Mouse (Mus musculus) bone marrow, adult 2 months (tissue): ENCODE measurements around the gene Gucy2g.

Experiments
- CTCF ChIP-seq: fragments of 200-500 bp; IDR thresholded peaks from 2 replicates; pipeline ENCODE4 v1.5.1; 2011; ENCODE audit warnings: low read length, control low read depth; ENCODE audit not compliant: control insufficient read depth, insufficient read depth
- POLR2A ChIP-seq: fragments of 200-500 bp; IDR thresholded peaks from 2 replicates; pipeline ENCODE4 v1.6.1; 2011; ENCODE audit warnings: low read depth, mild to moderate bottlenecking, control low read depth, low read length, borderline replicate concordance; ENCODE audit not compliant: control insufficient read depth

DNA sequence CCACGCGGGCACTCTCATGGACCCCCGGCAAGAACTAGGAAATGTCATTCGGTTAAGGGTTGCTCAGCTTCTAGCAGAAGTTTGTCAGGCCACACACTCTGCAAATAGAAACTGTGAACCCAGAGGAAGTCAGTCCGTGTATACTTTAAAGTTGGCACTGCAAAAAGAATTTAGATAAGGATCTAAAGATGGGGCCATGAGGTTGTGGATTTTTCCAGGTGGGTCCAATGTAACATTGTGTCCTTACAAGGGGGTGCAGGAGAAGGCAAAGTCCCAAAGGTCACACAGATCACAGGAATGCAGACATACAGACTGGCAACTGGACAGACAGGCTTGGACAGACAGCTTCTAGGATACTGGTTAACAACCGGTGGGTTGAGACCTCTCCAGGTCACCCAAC, 92.9 kb downstream of the Gucy2g start:
- TF ChIP-seq CTCF (no peak), POLR2A (no peak)
